Mouse (Mus musculus): ENCODE measurements around the gene Dthd1. TPM values are rescaled to one million over a fixed set of nuclear protein-coding genes. Genes with fewer than 3 reads are reported as not detected.

Dthd1 gene
- polyA plus RNA-seq, 1 experiment from 2014 or later, result not detected

- no peaks in the 10 kb centered on the region for H3K36me3 ChIP-seq (ENCODE audit: control insufficient read depth, insufficient read depth, low read length)
- no peaks in the 10 kb centered on the region for H3K9me3 ChIP-seq (ENCODE audit: control insufficient read depth, low read length)
- H3K4me3 ChIP-seq (ENCODE audit: low read depth, low read length), result no peak overlapping the region
- no peak overlapping the region for H3K4me2 ChIP-seq (replicated peaks; ENCODE audit: low read depth, low read length)
- no peaks in the 10 kb centered on the region for H3K4me1 ChIP-seq (replicated peaks; ENCODE audit: control insufficient read depth, insufficient read depth, low read length)
- no peaks in the 10 kb centered on the region for H3K27me3 ChIP-seq (ENCODE audit: control insufficient read depth, insufficient read depth, low read length)
- DNase-seq (ENCODE audit: low spot score) (no peak), ATAC-seq (ENCODE audit: low FRiP score) (no peak)
- 95% methylated on average over 5 of the region's 5 CpGs for WGBS
- no peak overlapping the region for H3K27ac ChIP-seq (ENCODE audit: low read depth, low read length)
- no peak overlapping the region for H3K9ac ChIP-seq (ENCODE audit: low read depth, low read length)
These were observed 22.6 kb upstream of the Dthd1 start for GRCm38 (mm10) chr5:62790921-62791564.

- ATAC-seq (ENCODE audit: low FRiP score), result no peak
These were observed 20.8 kb upstream of the Dthd1 start for GRCm38 (mm10) chr5:62792776-62793175.

GRCm38 (mm10) chr5:62814072-62814414, 420 bp downstream of the Dthd1 start:
- Histone ChIP-seq H3K4me3 (ENCODE audit: low read depth, low read length) (no peak overlapping the region), H3K4me1 (replicated peaks; ENCODE audit: control insufficient read depth, insufficient read depth, low read length) (no peaks in the 10 kb centered on the region), H3K9ac (ENCODE audit: low read depth, low read length) (no peak overlapping the region), H3K27ac (ENCODE audit: low read depth, low read length) (no peak overlapping the region), H3K9me3 (ENCODE audit: control insufficient read depth, low read length) (no peaks in the 10 kb centered on the region), H3K36me3 (ENCODE audit: control insufficient read depth, insufficient read depth, low read length) (no peaks in the 10 kb centered on the region), H3K27me3 (ENCODE audit: control insufficient read depth, insufficient read depth, low read length) (no peaks in the 10 kb centered on the region), H3K4me2 (replicated peaks; ENCODE audit: low read depth, low read length) (no peak overlapping the region)
- DNase-seq (ENCODE audit: low spot score) (no peak), ATAC-seq (ENCODE audit: low FRiP score) (peak; percentile 61)
- WGBS, result 56% methylated on average over 1 of the region's 1 CpGs

More at GRCm38 (mm10) chr5:62792776-62793175, 20.8 kb upstream of the Dthd1 start:
- 86% methylated on average over 1 of the region's 1 CpGs for WGBS
- H3K9me3 ChIP-seq (ENCODE audit: control insufficient read depth, low read length), result no peaks in the 10 kb centered on the region
- no peak overlapping the region for H3K9ac ChIP-seq (ENCODE audit: low read depth, low read length)
- no peak overlapping the region for H3K4me3 ChIP-seq (ENCODE audit: low read depth, low read length)
- DNase-seq (ENCODE audit: low spot score), result no peak
- no peak overlapping the region for H3K4me2 ChIP-seq (replicated peaks; ENCODE audit: low read depth, low read length)
- H3K27me3 ChIP-seq (ENCODE audit: control insufficient read depth, insufficient read depth, low read length), result no peaks in the 10 kb centered on the region
- H3K27ac ChIP-seq (ENCODE audit: low read depth, low read length), result no peak overlapping the region
- H3K36me3 ChIP-seq (ENCODE audit: control insufficient read depth, insufficient read depth, low read length), result no peaks in the 10 kb centered on the region
- no peaks in the 10 kb centered on the region for H3K4me1 ChIP-seq (replicated peaks; ENCODE audit: control insufficient read depth, insufficient read depth, low read length)

- WGBS, result 88% methylated on average over 1 of the region's 1 CpGs
- H3K27ac ChIP-seq (ENCODE audit: low read depth, low read length), result no peak overlapping the region
- no peak overlapping the region for H3K9ac ChIP-seq (ENCODE audit: low read depth, low read length)
- H3K4me2 ChIP-seq (replicated peaks; ENCODE audit: low read depth, low read length), result no peak overlapping the region
- DNase-seq (ENCODE audit: low spot score), result no peak
- no peak overlapping the region for H3K4me3 ChIP-seq (ENCODE audit: low read depth, low read length)
- no peaks in the 10 kb centered on the region for H3K36me3 ChIP-seq (ENCODE audit: control insufficient read depth, insufficient read depth, low read length)
- no peaks in the 10 kb centered on the region for H3K9me3 ChIP-seq (ENCODE audit: control insufficient read depth, low read length)
- H3K27me3 ChIP-seq (ENCODE audit: control insufficient read depth, insufficient read depth, low read length), result no peaks in the 10 kb centered on the region
- H3K4me1 ChIP-seq (replicated peaks; ENCODE audit: control insufficient read depth, insufficient read depth, low read length), result no peaks in the 10 kb centered on the region
- no peak for ATAC-seq (ENCODE audit: low FRiP score)
These were observed 2.1 kb downstream of the Dthd1 start for GRCm38 (mm10) chr5:62815741-62816140.

- no peak for ATAC-seq (ENCODE audit: low FRiP score)
- Histone ChIP-seq H3K9ac (ENCODE audit: low read depth, low read length) (no peak overlapping the region), H3K27ac (ENCODE audit: low read depth, low read length) (no peak overlapping the region), H3K4me1 (replicated peaks; ENCODE audit: control insufficient read depth, insufficient read depth, low read length) (no peaks in the 10 kb centered on the region), H3K9me3 (ENCODE audit: control insufficient read depth, low read length) (no peaks in the 10 kb centered on the region), H3K27me3 (ENCODE audit: control insufficient read depth, insufficient read depth, low read length) (no peaks in the 10 kb centered on the region), H3K4me2 (replicated peaks; ENCODE audit: low read depth, low read length) (no peak overlapping the region), H3K4me3 (ENCODE audit: low read depth, low read length) (no peak overlapping the region), H3K36me3 (ENCODE audit: control insufficient read depth, insufficient read depth, low read length) (no peaks in the 10 kb centered on the region)
- no peak for DNase-seq (ENCODE audit: low spot score)
- 75% methylated on average over 2 of the region's 2 CpGs for WGBS
These were observed 5.9 kb downstream of the Dthd1 start for GRCm38 (mm10) chr5:62819567-62819966.

GRCm38 (mm10) chr5:62820363-62821271, 7.0 kb downstream of the Dthd1 start:
- 76% methylated on average over 8 of the region's 8 CpGs for WGBS
- Histone ChIP-seq H3K27ac (ENCODE audit: low read depth, low read length) (no peak overlapping the region), H3K27me3 (ENCODE audit: control insufficient read depth, insufficient read depth, low read length) (no peaks in the 10 kb centered on the region), H3K36me3 (ENCODE audit: control insufficient read depth, insufficient read depth, low read length) (no peaks in the 10 kb centered on the region), H3K9me3 (ENCODE audit: control insufficient read depth, low read length) (no peaks in the 10 kb centered on the region), H3K9ac (ENCODE audit: low read depth, low read length) (no peak overlapping the region), H3K4me1 (replicated peaks; ENCODE audit: control insufficient read depth, insufficient read depth, low read length) (no peaks in the 10 kb centered on the region), H3K4me2 (replicated peaks; ENCODE audit: low read depth, low read length) (no peak overlapping the region), H3K4me3 (ENCODE audit: low read depth, low read length) (no peak overlapping the region)
- no peak for ATAC-seq (ENCODE audit: low FRiP score)
- no peak for DNase-seq (ENCODE audit: low spot score)

- H3K4me1 ChIP-seq (replicated peaks; ENCODE audit: control insufficient read depth, insufficient read depth, low read length), result no peaks in the 10 kb centered on the region
- ATAC-seq (ENCODE audit: low FRiP score), result no peak
- H3K9me3 ChIP-seq (ENCODE audit: control insufficient read depth, low read length), result no peaks in the 10 kb centered on the region
- WGBS, result 93% methylated on average over 3 of the region's 3 CpGs
- H3K4me3 ChIP-seq (ENCODE audit: low read depth, low read length), result no peak overlapping the region
- H3K9ac ChIP-seq (ENCODE audit: low read depth, low read length), result no peak overlapping the region
- H3K27ac ChIP-seq (ENCODE audit: low read depth, low read length), result no peak overlapping the region
- DNase-seq (ENCODE audit: low spot score), result no peak
- no peaks in the 10 kb centered on the region for H3K36me3 ChIP-seq (ENCODE audit: control insufficient read depth, insufficient read depth, low read length)
- no peaks in the 10 kb centered on the region for H3K27me3 ChIP-seq (ENCODE audit: control insufficient read depth, insufficient read depth, low read length)
- no peak overlapping the region for H3K4me2 ChIP-seq (replicated peaks; ENCODE audit: low read depth, low read length)
These were observed 29.5 kb downstream of the Dthd1 start for GRCm38 (mm10) chr5:62842955-62843730.

- DNase-seq (ENCODE audit: low spot score) (no peak), ATAC-seq (ENCODE audit: low FRiP score) (no peak)
- Histone ChIP-seq H3K4me2 (replicated peaks; ENCODE audit: low read depth, low read length) (no peak overlapping the region), H3K4me3 (ENCODE audit: low read depth, low read length) (no peak overlapping the region), H3K36me3 (ENCODE audit: control insufficient read depth, insufficient read depth, low read length) (no peaks in the 10 kb centered on the region), H3K27ac (ENCODE audit: low read depth, low read length) (no peak overlapping the region), H3K27me3 (ENCODE audit: control insufficient read depth, insufficient read depth, low read length) (no peaks in the 10 kb centered on the region), H3K9me3 (ENCODE audit: control insufficient read depth, low read length) (no peaks in the 10 kb centered on the region), H3K4me1 (replicated peaks; ENCODE audit: control insufficient read depth, insufficient read depth, low read length) (no peaks in the 10 kb centered on the region), H3K9ac (ENCODE audit: low read depth, low read length) (no peak overlapping the region)
- 84% methylated on average over 6 of the region's 6 CpGs for WGBS
These were observed 33.0 kb downstream of the Dthd1 start for GRCm38 (mm10) chr5:62846571-62847131.
